Mouse (Mus musculus): ENCODE data around the gene Nfkb1.

Gene Nfkb1

DNA sequence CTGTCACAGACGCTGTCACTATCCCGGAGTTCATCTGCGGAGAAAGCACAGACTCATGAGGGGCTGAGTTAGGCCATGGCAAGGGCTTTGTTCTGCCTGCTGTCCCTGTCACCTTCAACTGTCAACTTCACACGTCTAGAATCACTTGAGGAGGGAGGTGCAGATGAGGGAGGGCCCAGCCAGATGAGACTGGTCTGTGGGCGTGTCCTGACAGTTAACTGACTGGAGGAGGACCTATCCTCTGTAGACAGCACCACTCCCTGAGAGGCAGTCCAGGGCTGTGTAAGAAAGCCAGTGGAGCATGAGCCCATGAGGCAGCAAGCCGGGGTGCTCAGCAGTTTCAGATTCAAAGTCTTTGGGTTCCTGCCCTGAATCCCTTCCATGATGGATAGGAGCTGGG is 105.9 kb downstream of the Nfkb1 start:
- no peak for DNase-seq (ENCODE audit: low read depth)

DNA sequence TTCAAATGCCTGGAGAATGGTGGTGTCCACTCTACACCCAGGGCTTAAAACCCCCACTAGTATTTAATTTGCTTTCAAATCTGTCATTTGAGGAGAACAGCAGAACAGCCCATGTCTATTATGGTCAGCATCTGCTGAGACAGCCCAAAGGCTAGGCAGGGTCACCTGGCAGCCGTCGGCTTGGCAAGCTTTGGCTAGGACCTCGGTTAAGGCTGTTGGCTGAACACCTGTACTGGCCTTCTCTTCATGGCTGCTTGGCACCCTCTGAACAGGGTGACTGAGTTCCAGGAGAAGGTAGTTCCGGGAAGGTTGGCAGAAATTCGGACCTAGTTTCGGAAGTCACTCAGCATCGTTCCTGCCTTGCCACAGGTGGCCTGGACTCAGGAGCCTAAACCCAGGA is 109.1 kb downstream of the Nfkb1 start:
- DNase-seq (ENCODE audit: low read depth): no peak

DNA sequence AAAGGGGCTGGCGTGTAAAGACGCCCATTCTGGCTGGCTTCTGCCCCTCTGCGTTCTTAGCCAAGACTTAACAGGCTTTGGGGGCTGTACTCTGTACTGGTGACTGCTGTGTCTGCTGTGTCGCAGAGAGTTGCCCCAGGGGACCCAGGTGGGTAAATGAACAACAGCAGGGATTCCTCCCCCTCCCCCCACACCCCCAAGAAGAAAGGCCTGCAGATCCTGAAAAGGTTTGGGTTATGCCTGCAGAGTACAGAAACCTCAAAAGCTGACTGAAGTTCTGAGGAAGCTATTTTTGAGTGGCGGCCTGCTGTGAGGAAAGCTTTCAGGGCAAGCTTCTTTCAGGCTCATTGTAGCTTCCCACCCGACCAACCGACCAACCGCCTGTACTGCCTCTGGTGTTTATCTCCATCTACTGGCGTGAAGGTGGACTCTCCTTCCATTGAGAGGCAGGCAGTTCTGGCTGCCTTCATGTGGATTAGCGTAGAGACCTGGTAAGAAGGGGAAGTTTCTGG is 109.7 kb downstream of the Nfkb1 start:
- no peak for DNase-seq (ENCODE audit: low read depth)

DNA sequence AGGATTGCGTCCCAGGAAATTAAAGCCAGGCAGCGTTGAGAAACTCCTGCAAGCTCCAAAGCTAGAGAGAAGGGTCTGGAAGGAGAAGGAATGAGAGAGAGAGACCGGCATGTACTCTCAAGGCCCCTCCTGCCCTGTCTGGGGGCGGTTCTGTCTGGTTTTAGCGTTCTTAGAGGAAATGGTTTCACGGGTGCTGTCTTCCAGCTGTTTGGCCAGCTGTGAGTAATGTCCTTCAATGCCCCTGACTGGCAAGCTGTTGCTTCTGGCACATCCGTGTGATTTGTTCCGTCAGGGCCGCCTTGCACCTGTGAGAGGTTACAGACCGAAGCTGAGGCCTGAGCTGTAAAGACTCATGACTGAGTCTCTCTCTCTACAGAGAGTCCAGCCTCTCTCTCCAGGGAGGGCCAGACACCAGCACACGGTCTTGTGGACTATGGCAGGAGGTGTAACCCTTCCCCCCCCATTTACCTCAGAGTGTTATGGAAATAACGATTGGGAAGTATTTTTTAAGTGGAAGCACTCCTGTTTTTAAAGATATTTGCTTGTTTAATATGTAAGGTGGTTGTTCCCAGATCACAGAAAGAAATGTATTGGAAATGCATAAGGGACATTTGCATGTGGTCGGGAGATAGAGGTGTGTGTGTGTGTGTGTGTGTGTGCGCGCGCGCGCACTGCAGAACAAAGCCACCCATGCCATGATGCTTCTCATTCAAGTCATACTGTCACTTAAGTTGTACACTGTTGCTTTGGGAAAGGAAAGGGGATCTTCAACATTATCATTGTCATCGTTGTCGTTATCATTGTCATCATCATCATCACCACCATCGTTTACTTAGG is 110.7 kb downstream of the Nfkb1 start:
- DNase-seq (ENCODE audit: low read depth): no peak

DNA sequence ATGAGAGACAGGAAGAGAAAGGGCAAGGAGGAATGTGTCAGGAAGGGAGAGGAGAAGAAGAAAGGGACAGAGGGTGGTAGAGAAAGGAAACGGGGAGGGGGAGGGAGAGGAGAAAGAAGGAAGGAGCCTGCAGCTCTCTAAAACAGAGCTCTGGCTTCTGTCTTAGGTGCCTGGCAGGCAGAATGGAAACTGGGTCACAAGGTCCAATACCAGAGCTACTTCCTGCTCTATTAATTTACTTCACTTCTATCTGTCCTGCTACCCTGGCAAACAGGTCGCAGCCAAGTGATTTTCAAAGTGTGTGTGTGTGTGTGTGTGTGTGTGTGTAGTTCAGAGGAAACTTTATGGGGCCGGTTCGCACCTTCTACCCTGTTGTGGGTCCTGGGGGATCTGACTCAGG is 112.2 kb downstream of the Nfkb1 start:
- DNase-seq (ENCODE audit: low read depth): no peak

DNA sequence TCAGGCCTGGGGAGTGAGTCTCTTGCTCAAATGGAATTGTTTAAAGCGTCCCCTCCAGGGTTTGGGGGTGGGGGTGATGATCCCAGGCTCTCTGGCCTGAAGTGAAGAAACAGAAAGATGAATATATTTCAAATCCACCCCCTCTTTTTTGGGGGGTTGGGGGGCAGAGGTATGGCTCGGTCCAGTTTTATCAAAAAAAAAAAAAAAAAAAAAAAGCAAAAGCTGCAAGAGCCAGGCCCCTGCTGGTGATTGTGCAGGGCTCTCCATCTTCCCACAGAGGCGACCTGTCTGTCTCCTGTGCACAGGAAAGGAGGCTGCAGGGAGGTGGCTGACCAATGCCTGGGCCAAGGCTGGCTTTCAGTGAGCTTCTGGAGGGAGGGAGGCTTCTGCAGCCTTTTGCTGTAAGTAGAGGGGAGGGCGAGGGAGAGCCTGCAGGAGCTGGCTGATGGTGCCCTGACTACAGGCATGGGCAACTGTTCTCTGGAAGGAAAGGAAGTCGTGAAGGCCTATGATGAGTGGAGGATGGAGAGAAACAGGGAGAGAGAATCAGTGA is 112.7 kb downstream of the Nfkb1 start:
- no peak for DNase-seq (ENCODE audit: low read depth)

GRCm38 (mm10) chr3:135575126-135575525 is 116.2 kb downstream of the Nfkb1 start:
- DNase-seq (ENCODE audit: low read depth): no peak

- no peak for DNase-seq (ENCODE audit: low read depth)
Observed at GRCm38 (mm10) chr3:135573051-135573450, 118.3 kb downstream of the Nfkb1 start.

DNA sequence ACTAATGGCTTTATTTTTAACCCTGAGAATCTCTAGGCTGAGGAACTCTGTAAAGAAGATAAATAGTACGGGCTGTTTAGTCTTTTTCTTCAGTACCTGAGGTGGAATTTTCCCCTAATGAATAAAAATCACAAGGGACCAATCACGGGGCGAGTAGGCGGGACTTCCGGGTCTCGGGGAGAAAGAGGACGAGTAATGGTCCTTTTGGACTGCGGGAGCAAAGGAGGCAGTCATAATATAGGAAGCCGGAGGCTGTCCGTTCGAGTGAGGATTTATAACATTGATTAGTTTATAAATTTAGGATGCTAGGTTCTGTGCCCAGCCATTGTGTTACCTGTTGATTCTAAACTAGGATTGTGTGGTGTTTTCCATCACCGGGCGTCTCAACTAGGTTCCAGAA is 119.8 kb downstream of the Nfkb1 start:
- DNase-seq (ENCODE audit: low read depth): no peak

- no peak for DNase-seq (ENCODE audit: low read depth)
Observed at GRCm38 (mm10) chr3:135568633-135569032, 122.7 kb downstream of the Nfkb1 start.

- DNase-seq (ENCODE audit: low read depth): no peak
Observed at GRCm38 (mm10) chr3:135567888-135568287, 123.5 kb downstream of the Nfkb1 start.

GRCm38 (mm10) chr3:135565306-135565705 is 126.0 kb downstream of the Nfkb1 start:
- DNase-seq (ENCODE audit: low read depth): no peak

DNA sequence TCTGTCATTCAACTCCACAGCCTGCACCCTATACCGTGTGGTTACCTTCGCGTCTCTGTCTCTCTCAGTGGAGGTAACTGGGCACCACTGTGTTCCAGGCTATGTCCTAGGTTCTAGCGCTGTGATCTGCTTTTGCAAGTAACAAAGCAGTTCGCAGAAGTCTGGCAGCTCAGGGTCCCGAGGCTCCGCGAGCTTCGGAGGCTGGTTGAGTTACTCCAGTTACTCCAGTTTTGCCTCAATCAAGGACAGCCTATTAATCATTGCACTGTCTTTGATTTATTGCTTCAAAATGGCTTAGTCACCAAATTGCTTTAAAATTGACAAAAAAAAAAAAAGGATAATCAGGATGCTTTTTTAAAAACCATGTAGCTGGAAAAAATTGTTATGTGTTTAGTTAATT is 126.6 kb downstream of the Nfkb1 start:
- no peak for DNase-seq (ENCODE audit: low read depth)

DNA sequence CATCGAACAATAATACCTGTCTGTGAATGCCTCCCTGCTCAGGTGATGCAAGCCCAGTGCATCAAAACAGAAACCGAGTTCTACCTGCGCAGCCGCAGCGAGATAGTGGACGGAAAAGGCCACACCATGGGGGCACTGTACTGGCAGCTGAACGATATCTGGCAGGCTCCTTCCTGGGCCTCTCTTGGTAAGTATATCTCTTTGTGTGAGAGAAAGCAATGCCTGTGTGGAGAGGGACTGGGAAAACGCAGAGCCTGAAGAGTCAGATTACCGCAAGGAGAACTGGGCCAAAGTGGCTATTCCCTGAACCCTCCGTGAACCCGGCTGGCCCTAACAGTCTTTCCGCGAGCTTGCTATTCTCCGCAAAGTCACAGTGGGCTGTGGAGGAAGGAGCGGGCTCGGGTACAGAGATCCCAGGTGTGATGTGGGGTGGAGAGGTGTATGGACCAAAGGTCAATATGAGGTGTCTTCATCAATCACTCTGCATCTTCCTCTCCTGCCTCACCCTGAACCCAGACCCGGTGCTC is 128.1 kb downstream of the Nfkb1 start:
- no peak for DNase-seq (ENCODE audit: low read depth)

- no peak for DNase-seq (ENCODE audit: low read depth)
Observed at GRCm38 (mm10) chr3:135562036-135562435, 129.3 kb downstream of the Nfkb1 start.

GRCm38 (mm10) chr3:135556851-135557662 is 134.3 kb downstream of the Nfkb1 start:
- no peak for DNase-seq (ENCODE audit: low read depth)

- DNase-seq (ENCODE audit: low read depth): no peak
Observed at GRCm38 (mm10) chr3:135556052-135556587, 135.2 kb downstream of the Nfkb1 start.

DNA sequence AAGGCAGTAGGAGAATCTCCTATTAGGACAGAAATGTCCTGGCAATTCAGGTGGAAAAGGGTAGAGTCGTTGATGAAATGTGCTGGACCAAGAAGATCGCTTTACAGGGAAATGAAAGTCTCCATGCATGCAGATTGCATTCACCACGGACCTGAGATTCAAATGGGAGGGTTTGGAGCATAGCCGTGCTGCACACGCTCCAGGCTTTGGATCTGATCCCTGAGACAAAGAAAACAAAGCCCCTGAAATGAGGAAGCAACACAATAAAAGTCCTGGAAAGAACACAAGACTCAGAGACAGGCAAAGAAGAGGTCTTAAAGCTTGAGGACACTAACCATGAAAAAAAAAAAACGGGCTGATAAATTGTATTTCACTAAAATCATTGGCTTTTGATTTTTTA is 136.2 kb downstream of the Nfkb1 start:
- DNase-seq (ENCODE audit: low read depth): no peak

GRCm38 (mm10) chr3:135552874-135553273 is 138.5 kb downstream of the Nfkb1 start:
- no peak for DNase-seq (ENCODE audit: low read depth)

DNA sequence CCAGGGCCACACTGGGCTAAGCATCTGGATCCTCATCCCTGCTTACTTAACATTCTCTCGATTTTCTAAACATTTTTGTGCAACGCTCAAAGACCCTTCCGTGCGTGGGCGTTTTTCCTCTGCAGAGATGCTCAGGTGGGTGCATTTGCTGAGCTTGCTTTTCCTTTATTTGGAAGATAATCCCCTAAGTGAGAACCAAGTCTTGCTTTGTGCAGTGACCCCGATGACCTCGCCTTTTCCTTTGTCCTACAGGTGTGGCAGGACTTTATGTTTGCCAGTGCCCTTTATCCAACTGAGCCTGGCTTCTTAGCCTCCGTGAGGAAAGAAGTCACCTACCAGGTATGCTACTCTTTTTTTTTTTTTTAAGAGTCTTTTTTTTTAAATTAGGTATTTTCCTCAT is 144.0 kb downstream of the Nfkb1 start:
- DNase-seq (ENCODE audit: low read depth): no peak

GRCm38 (mm10) chr3:135546212-135546923 is 145.0 kb downstream of the Nfkb1 start:
- DNase-seq (ENCODE audit: low read depth): no peak

All from c-Kit-positive CD71-negative TER-119-negative erythroid progenitor cells, embryonic 14.5 days (primary cell).